Mouse (Mus musculus): Measurements from ENCODE around the gene Wdr25.

Gene Wdr25

GRCm38 (mm10) chr12:108934231-108934630 is 40.8 kb downstream of the Wdr25 start:
- no peak for DNase-seq (ENCODE audit: low spot score in 2 of 2)

DNA sequence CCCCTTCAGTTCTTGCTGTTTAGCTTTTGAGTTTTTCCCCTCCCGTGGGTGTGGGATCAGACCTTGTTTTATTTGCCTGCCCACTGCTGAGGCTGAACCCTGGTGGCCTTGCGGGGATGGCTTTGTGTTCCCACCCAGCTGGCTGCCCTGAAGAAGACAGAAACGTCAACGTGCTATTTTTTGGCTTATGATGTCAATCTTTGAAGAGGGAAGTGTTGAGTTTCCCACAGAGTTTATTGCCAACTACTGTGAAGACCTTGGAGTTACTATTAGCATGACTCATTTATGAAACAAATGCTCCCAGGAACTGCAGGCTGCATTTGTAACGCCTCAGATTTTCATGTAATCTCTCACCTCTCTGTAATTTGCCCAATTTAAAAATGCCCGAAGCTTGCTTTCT is 43.4 kb downstream of the Wdr25 start:
- no peak for DNase-seq (ENCODE audit: low spot score in 2 of 2)

- DNase-seq (ENCODE audit: low spot score in 2 of 2) = no peak
Observed at GRCm38 (mm10) chr12:108937506-108937905, 44.1 kb downstream of the Wdr25 start.

DNA sequence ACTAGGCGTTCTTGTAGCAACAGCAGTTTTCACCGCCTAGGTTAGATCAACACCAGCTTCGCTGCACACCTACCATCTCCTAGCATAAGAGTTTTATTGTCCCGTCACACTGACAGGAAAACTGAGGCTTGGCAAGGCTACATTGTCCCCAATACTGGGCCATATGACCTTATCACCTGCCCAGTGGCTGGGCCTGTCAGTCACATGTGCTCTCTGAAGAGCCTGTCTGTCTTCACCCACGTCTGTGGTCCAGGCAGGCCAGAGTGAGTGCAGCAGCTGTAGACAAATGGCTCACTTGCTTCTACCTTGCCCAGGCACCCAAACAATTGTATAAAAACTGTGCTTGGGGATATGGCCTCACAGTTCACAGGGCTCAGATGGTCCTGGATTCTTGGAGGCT is 45.4 kb downstream of the Wdr25 start:
- no peak for DNase-seq (ENCODE audit: low spot score in 2 of 2)

DNA sequence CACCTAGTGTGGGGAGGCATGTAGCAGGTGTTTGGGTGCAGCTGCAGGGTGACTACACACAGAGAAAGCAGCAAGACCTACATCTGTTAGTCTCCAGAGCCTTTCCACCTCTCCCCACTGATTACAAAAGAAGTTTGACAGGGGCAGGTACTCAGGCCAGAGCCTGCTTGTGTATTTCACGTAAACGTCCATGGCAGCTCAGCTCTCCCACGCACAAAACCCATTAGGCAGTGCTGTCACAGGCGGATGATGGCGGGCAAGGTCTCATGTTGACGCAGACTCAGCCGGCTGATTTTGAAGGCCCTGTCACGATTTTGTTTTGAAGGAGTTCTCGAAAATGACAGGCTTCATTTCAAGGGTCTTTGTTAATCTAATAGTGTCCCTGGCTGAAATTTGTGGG is 45.9 kb downstream of the Wdr25 start:
- no peak for DNase-seq (ENCODE audit: low spot score in 2 of 2)

DNA sequence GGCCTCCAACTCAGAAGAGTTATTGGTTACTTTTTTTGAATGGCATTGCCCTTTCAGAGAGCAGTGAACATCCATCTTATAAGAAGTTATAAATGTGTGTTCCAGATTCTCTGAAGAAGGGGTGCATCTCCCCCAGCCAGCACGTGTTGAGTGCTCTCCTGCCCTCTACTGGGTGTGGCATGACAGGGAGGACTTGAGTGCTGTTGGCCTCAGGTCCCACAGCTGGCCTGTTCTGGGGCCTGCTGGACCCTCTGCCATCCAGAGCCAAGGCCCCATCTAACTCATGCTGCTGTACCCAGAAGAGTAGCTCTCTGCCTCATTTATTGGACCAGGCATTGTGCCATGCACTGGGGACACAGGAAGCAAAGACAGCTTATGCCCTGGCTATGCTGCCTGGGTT is 46.8 kb downstream of the Wdr25 start:
- DNase-seq (ENCODE audit: low spot score in 2 of 2) = no peak

DNA sequence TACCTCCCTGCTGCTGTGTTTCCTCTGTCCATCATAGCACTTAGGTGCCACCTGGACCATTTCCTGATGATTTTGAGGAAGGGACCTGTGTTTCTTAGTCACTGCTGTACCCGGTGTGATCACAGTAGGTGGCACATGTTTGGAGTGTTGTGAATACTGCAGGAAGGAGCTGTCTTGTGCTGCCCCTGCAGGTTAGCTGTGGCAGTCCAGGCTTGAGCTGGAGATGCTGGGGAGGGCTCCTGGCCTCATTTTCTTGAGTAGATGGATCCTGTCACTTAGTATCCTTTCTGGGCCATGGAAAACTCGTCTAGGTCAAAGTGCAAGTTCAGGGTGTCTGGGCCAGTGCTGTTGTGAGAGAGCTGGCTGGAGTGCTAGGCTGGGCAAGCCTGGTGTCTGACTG is 47.9 kb downstream of the Wdr25 start:
- no peak for DNase-seq (ENCODE audit: low spot score in 2 of 2)

DNA sequence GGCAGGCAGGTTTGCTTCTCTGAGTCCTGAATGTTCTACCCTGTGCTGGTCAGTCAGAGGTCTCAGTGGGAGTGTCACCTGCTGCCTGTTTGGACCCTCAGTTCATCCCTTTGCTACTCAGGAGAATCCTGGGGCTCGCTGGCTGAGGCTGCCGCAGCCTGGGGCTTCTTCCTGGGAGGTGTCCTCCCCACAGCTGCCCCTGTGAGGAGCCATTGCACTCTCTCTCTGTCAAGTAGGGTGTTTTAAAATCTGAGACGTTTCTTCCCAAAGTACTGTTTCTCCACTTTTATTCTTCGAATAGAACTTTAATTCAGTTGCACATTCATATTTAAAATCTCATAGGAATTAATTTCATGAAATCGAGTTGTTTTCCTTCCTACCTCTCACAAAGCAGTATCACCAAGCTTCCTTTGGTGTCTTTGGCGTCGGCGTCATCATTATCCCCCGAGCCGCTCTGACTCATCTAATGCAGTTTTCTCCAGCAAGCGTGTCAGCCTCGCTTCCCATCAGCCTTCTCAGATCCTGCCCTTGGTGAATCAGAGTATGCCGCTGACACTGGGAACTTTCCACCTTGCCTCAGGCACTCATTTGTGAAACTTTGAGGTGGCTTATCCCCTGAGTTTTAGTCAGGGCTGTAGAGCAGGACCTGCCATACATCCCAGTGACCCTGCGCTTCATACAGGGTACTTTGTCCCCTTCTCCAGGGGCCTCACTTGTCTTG is 48.9 kb downstream of the Wdr25 start:
- no peak for DNase-seq (ENCODE audit: low spot score in 2 of 2)

- DNase-seq (ENCODE audit: low spot score in 2 of 2) = no peak
Observed at GRCm38 (mm10) chr12:108953011-108953550, 59.6 kb downstream of the Wdr25 start.

DNA sequence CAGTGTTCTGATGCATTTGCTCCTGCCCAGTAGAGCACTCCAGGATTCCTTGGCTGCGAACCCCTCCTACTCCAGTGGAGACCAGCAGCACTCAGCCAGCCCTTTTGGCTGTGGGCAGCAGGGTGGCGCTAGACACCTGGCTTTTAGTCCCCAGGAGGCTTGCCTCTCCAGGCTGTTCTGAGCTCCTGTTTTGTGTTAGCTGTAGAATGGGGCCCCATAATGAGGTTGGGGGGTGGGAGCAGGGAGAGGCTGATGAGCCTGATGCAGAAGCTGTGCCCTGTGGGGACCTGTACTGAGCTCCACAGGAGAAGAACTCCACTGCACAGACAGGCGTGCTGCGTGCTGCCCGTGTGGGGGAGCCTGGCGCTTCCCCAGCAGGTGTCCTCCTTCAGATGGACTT is 60.4 kb downstream of the Wdr25 start:
- DNase-seq (ENCODE audit: low spot score in 2 of 2) = no peak

DNA sequence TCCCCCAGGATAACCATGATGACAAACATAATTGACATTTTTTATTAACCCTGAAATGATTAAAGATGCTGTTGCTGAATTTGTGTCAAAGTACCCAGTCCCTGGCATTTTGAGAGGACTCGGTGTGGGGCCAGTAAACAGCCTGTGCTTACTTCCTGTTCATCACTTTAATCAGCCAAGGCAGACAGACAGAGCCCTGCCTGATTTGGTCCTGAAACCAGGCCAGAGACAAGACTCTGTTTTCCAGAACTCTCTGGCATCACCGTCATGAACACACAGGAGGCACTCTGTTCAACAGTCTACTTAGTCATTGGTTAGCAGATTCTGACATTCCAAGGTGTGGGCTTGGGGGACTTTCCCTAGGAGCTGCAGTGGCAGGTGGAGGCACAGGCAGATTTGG is 61.0 kb downstream of the Wdr25 start:
- DNase-seq (ENCODE audit: low spot score in 2 of 2) = no peak

GRCm38 (mm10) chr12:108958483-108958882 is 65.1 kb downstream of the Wdr25 start:
- DNase-seq (ENCODE audit: low spot score in 2 of 2) = no peak

DNA sequence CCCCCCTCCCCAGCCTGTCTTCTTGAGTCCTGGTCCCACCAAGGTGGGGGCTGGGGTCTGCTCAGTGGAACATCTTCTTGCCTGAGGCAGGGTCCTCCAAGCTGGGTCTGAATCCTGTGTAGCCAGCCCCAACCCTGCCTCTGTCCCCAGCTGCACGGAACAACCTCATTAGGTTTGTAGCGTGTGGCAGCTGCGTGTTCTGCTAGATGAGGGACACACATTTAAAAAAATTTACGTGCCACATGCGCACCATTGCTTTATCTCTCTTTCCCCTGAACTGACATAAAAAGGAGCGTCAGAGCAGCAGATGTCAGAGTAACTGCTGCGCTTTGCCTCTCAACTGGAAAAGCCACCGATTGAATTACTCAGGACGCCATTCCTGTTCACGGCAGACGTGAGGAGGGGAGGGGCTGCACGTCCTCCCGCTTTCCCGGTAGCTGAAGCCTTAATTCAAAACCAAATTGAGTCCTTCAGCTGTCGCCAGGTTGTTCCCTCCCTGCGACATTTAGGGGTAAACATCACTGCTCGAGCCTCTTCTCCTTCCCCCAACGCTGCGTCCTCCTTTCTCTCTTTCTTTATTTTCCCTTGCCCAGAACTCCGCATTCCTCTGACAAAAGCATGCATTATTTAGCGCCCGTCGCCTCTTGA is 65.7 kb downstream of the Wdr25 start:
- no peak for DNase-seq (ENCODE audit: low spot score in 2 of 2)

DNA sequence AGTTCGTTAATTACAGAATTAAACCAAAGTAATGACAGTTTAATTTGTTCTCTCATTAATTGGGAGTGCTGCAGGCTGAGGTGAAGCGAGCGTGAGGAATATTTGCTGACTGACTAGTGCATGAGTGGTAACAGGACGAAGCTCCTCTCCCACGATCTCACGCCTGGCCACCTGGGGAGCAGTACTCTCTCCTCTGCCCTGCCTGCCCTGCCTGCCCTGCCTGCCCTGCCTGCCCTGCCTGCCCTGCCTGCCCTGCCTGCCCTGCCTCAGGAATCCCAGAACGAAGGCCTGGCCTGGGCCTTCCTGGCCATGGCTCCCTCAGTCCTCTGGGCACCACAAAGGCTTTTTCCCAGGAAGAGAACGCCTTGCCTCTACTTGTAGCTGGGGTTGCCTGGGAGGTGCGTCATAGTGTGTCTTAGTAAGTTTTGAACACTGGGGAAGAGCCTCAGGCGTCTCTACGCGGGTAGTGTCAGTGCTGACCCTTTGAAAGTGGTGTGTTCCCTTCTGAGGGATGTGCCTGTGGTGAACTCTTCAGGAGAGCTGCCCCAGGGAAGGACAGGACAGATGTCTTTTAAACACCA is 66.3 kb downstream of the Wdr25 start:
- DNase-seq (ENCODE audit: low spot score in 2 of 2) = no peak

GRCm38 (mm10) chr12:108960225-108960624 is 66.8 kb downstream of the Wdr25 start:
- no peak for DNase-seq (ENCODE audit: low spot score in 2 of 2)

GRCm38 (mm10) chr12:108967631-108968030 is 74.2 kb downstream of the Wdr25 start:
- DNase-seq (ENCODE audit: low spot score in 2 of 2) = no peak

GRCm38 (mm10) chr12:108968031-108968430 is 74.6 kb downstream of the Wdr25 start:
- no peak for DNase-seq (ENCODE audit: low spot score in 2 of 2)

DNA sequence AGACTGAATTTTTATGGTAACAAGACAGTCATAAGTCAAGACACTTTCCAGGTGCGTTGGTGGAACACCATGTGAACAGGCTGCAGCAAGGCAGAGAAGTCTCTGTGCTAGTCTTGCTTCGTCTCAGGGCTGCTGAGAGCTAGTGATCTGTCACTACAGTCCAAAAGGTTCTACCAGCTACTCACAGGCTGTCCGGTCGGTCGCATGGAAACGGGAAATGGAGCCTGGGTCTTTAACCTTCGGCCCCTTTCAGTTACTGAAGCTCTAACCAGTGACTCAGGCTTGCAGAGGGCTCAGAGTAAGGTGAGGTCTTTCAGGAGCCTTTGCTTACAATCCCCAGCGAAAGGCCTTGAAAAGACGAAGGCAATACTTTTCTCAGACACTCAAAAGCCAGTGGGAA is 78.0 kb downstream of the Wdr25 start:
- DNase-seq (ENCODE audit: low spot score in 2 of 2) = no peak

- no peak for DNase-seq (ENCODE audit: low spot score in 2 of 2)
Observed at GRCm38 (mm10) chr12:108972234-108972633, 78.8 kb downstream of the Wdr25 start.

DNA sequence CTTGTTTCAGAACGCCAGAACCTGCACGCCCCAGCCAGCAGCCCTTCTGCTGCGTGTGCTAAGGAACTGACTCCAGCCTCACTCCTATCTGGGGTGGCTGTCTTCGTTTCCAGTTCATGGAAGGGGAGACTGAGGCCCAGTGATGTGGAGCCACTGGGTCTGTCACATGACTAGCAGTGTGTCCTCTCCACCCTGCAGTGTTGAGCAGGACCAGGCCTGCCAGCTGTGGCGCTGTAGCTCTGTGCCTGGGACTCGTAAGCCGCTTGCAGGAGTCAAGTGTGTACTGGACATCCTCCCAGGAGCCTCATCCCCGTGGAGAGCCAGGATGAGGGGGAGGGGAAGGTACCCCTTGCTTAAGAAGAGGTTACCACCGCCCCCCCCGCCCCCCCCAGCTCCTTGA is 86.5 kb downstream of the Wdr25 start:
- DNase-seq (ENCODE audit: low spot score in 2 of 2) = no peak

GRCm38 (mm10) chr12:108981941-108982683 is 88.7 kb downstream of the Wdr25 start:
- DNase-seq (ENCODE audit: low spot score in 2 of 2) = no peak

- no peak for DNase-seq (ENCODE audit: low spot score in 2 of 2)
Observed at GRCm38 (mm10) chr12:108982684-108982960, 89.2 kb downstream of the Wdr25 start.

- DNase-seq (ENCODE audit: low spot score in 2 of 2) = no peak
Observed at GRCm38 (mm10) chr12:108983496-108983895, 90.1 kb downstream of the Wdr25 start.

All from spleen, postnatal 36 days (tissue).